Mouse (Mus musculus): Measurements from ENCODE around the gene Mybpc3. TPM values are rescaled to one million over a fixed set of nuclear protein-coding genes. Genes with fewer than 3 reads are reported as not detected.

The Mybpc3 gene
- polyA plus RNA-seq, 1 experiment from 2014 or later: 5.0 TPM

DNA sequence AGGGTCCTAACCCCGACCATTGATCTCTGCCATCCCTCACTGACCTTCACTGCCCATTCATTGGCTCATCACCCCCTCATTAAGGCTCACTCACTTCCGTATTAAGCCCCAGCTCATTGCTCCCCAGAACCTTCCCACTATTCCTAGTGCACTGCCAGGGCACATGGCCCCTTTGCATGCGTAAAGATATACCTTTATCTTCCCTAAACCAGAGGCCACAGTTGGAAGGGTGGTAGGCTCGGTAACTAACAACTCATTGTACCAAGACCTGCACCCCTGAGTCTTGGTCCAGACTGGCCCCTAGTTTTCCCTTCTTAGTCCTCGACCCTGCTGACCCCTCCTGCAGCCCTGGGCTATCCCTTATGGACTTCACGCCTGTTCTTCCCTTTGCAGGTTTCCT is 4.1 kb upstream of the Mybpc3 start:
- no peak overlapping the region for H3K9ac ChIP-seq (ENCODE audit: low read depth, low read length)
- H3K36me3 ChIP-seq (ENCODE audit: control insufficient read depth, insufficient read depth, low read length): no peaks in the 10 kb centered on the region
- ATAC-seq (replicated peaks; ENCODE audit: low FRiP score) (peak; percentile 50), DNase-seq (ENCODE audit: low spot score) (no peak)
- H3K4me3 ChIP-seq (ENCODE audit: low read depth, low read length): no peak overlapping the region
- peaks cover 25% of the 10 kb centered on the region for H3K4me1 ChIP-seq (replicated peaks; ENCODE audit: control insufficient read depth, insufficient read depth, low read length)
- 68% methylated on average over 6 of the region's 6 CpGs for WGBS
- H3K27ac ChIP-seq (ENCODE audit: low read depth, low read length): no peak overlapping the region
- H3K4me2 ChIP-seq: no peak overlapping the region
- H3K9me3 ChIP-seq (ENCODE audit: control insufficient read depth, low read length): no peaks in the 10 kb centered on the region
- H3K27me3 ChIP-seq (replicated peaks; ENCODE audit: control insufficient read depth, insufficient read depth, low read length): no peaks in the 10 kb centered on the region

DNA sequence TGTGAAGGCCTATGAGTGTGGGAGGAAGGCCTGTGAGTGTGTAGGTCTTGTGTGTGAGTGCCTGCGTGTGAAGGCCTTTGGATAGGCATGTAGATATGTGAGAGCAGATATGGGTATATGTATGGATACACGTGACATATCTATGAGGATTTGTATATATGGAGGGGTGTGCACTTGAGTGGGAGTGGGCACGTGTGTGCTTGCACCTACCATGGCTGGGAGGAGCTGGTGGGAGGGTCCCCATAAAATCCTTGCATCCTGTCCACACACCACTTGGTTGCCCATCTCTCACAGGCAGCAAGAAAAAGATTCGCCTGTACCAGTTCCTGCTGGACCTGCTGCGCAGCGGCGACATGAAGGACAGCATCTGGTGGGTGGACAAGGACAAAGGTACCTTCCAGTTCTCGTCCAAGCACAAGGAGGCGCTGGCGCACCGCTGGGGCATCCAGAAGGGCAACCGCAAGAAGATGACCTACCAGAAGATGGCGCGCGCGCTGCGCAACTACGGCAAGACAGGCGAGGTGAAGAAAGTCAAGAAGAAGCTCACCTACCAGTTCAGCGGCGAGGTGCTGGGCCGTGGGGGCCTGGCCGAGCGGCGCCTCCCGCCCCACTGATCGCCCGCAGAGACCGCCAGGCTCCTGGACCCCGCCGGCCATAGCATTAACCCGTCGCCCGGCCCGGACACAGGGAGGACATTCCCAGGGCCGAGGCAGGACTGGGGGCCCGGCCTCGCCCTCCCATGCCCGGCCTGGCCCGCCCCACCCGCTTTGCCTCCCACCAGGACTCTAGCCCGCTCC is 3.0 kb upstream of the Mybpc3 start:
- Histone ChIP-seq H3K27me3 (replicated peaks; ENCODE audit: control insufficient read depth, insufficient read depth, low read length) (no peaks in the 10 kb centered on the region), H3K9me3 (ENCODE audit: control insufficient read depth, low read length) (no peaks in the 10 kb centered on the region)
- peak; percentile 62 for ATAC-seq (replicated peaks; ENCODE audit: low FRiP score)

DNA sequence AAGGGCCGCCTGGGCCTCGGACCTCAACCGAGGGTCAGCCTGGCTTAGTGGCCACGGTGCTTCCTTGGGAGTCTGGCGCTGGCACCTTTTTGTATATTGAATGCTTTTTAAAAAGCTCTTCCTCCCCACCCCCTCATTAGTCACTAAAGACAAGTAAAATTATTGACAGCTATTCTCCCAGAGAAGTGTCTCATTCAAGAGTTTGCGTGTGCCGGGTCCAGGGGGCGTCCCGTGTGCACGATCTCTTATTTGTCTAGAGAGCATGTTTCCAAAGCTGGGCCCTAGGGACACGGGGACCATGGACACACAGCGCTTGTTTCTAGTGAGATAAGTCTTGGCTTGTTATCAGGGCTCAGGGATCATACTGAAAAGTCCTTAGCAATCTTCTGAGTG is 2.4 kb upstream of the Mybpc3 start:
- Histone ChIP-seq H3K27me3 (replicated peaks; ENCODE audit: control insufficient read depth, insufficient read depth, low read length) (no peaks in the 10 kb centered on the region), H3K9ac (ENCODE audit: low read depth, low read length) (peak overlapping the region; percentile 35; the same call in 1 of the 2 replicates), H3K4me2 (peak overlapping the region; percentile 58), H3K4me1 (replicated peaks; ENCODE audit: control insufficient read depth, insufficient read depth, low read length) (peaks cover 25% of the 10 kb centered on the region), H3K9me3 (ENCODE audit: control insufficient read depth, low read length) (no peaks in the 10 kb centered on the region), H3K36me3 (ENCODE audit: control insufficient read depth, insufficient read depth, low read length) (no peaks in the 10 kb centered on the region), H3K4me3 (ENCODE audit: low read depth, low read length) (peak overlapping the region; percentile 34), H3K27ac (ENCODE audit: low read depth, low read length) (no peak overlapping the region)
- DNase-seq (ENCODE audit: low spot score): no peak
- WGBS: 57% methylated on average over 12 of the region's 12 CpGs
- ATAC-seq (replicated peaks; ENCODE audit: low FRiP score): no peak

More for the DNA sequence above, 3.0 kb upstream of the Mybpc3 start:
- Histone ChIP-seq H3K27ac (ENCODE audit: low read depth, low read length) (no peak overlapping the region), H3K36me3 (ENCODE audit: control insufficient read depth, insufficient read depth, low read length) (no peaks in the 10 kb centered on the region), H3K4me3 (ENCODE audit: low read depth, low read length) (peak overlapping the region; percentile 34), H3K4me2 (peak overlapping the region; percentile 58), H3K4me1 (replicated peaks; ENCODE audit: control insufficient read depth, insufficient read depth, low read length) (peaks cover 25% of the 10 kb centered on the region), H3K9ac (ENCODE audit: low read depth, low read length) (peak overlapping the region; percentile 35; the same call in 1 of the 2 replicates)
- WGBS: 42% methylated on average over 39 of the region's 42 CpGs
- peak; percentile 92 for DNase-seq (ENCODE audit: low spot score)

DNA sequence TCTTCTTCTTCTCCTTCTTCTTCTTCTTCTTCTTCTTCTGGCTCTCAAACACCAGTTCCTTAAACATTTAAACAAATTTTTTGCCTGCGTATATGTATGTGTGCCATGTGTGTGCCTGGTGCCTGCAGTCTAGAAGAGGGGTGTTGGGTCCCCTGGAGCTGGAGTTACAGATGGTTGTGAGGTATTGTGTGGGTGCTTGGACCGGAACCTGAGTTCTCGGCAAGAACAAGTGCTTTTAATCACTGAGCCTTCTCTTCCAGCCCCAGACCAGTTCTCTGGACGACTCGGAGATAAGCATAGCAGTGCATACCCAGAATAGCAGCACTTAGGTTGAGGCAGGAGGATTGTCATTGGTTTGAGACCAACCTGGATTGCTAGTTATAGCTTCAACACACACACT is 1.1 kb upstream of the Mybpc3 start:
- ATAC-seq (replicated peaks; ENCODE audit: low FRiP score): no peak
- no peak overlapping the region for H3K4me2 ChIP-seq
- no peak overlapping the region for H3K9ac ChIP-seq (ENCODE audit: low read depth, low read length)
- no peaks in the 10 kb centered on the region for H3K27me3 ChIP-seq (replicated peaks; ENCODE audit: control insufficient read depth, insufficient read depth, low read length)
- WGBS: 81% methylated on average over 5 of the region's 5 CpGs
- no peak overlapping the region for H3K27ac ChIP-seq (ENCODE audit: low read depth, low read length)
- no peaks in the 10 kb centered on the region for H3K9me3 ChIP-seq (ENCODE audit: control insufficient read depth, low read length)
- peaks cover 25% of the 10 kb centered on the region for H3K4me1 ChIP-seq (replicated peaks; ENCODE audit: control insufficient read depth, insufficient read depth, low read length)
- H3K4me3 ChIP-seq (ENCODE audit: low read depth, low read length): no peak overlapping the region
- H3K36me3 ChIP-seq (ENCODE audit: control insufficient read depth, insufficient read depth, low read length): no peaks in the 10 kb centered on the region
- DNase-seq (ENCODE audit: low spot score): no peak

DNA sequence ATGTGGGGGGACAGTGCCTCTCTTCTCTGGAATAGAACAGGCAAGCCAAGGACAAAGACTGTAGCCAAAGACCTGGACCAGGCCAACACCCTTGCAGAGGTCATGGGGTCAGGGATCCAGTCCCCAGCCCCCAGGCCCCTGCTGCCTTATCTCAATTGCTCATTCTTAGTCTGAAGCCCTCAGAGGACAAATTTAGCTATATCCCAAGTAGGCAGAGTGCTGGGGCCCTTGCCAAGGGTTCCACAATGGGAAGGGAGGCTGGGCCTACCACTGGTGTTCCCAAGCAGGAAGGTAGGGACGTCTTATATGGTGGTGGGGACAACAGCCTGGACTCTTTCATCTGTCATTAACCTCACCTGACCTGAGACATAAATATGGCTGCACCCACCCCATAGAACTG is 703 bp downstream of the Mybpc3 start:
- H3K27ac ChIP-seq (ENCODE audit: low read depth, low read length): no peak overlapping the region
- WGBS: 87% methylated on average over 1 of the region's 1 CpGs
- H3K36me3 ChIP-seq (ENCODE audit: control insufficient read depth, insufficient read depth, low read length): no peaks in the 10 kb centered on the region
- no peaks in the 10 kb centered on the region for H3K9me3 ChIP-seq (ENCODE audit: control insufficient read depth, low read length)
- DNase-seq (ENCODE audit: low spot score) (no peak), ATAC-seq (replicated peaks; ENCODE audit: low FRiP score) (no peak)
- H3K4me3 ChIP-seq (ENCODE audit: low read depth, low read length): no peak overlapping the region
- H3K9ac ChIP-seq (ENCODE audit: low read depth, low read length): no peak overlapping the region
- peaks cover 12% of the 10 kb centered on the region for H3K4me1 ChIP-seq (replicated peaks; ENCODE audit: control insufficient read depth, insufficient read depth, low read length)
- no peak overlapping the region for H3K4me2 ChIP-seq
- H3K27me3 ChIP-seq (replicated peaks; ENCODE audit: control insufficient read depth, insufficient read depth, low read length): no peaks in the 10 kb centered on the region

DNA sequence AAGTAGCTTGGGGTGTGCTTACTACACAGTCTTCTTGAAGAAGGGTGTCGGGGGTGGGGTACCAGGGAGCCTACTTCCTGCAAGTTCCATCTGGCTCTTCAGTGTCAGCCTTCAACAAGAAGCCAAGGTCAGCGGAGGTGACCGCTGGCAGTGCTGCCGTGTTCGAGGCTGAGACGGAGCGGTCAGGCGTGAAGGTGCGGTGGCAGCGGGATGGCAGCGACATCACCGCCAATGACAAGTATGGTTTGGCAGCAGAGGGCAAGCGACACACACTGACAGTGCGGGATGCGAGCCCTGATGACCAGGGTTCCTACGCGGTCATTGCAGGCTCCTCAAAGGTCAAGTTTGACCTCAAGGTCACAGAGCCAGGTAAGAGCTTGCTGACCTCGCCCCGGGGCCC is 1.1 kb downstream of the Mybpc3 start:
- no peak for ATAC-seq (replicated peaks; ENCODE audit: low FRiP score)
- Histone ChIP-seq H3K4me1 (replicated peaks; ENCODE audit: control insufficient read depth, insufficient read depth, low read length) (peaks cover 8% of the 10 kb centered on the region), H3K4me2 (no peak overlapping the region), H3K9me3 (ENCODE audit: control insufficient read depth, low read length) (no peaks in the 10 kb centered on the region), H3K27ac (ENCODE audit: low read depth, low read length) (no peak overlapping the region), H3K9ac (ENCODE audit: low read depth, low read length) (no peak overlapping the region), H3K4me3 (ENCODE audit: low read depth, low read length) (no peak overlapping the region), H3K27me3 (replicated peaks; ENCODE audit: control insufficient read depth, insufficient read depth, low read length) (no peaks in the 10 kb centered on the region), H3K36me3 (ENCODE audit: control insufficient read depth, insufficient read depth, low read length) (no peaks in the 10 kb centered on the region)
- 91% methylated on average over 19 of the region's 19 CpGs for WGBS
- DNase-seq (ENCODE audit: low spot score): no peak

DNA sequence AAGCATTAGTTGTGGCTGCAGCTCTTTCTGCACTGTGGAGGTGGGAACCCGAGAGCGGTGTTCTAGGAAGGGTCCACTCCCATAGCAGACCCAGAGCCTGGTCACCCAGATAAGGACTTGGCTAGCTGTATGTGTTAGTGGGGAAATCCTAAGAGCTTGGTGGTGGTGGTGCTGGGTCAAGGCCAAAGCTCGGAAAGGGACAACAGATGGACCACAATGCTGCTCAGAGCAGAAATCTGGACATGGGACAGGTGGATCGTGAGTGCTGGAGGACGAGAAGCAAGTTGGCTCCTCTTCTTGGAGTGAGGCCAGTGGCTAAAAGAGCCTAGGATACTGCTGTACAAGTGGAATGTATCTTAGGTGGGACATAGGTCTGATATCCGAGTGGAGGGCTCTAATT is 1.6 kb downstream of the Mybpc3 start:
- H3K27ac ChIP-seq (ENCODE audit: low read depth, low read length): no peak overlapping the region
- no peaks in the 10 kb centered on the region for H3K27me3 ChIP-seq (replicated peaks; ENCODE audit: control insufficient read depth, insufficient read depth, low read length)
- no peak overlapping the region for H3K9ac ChIP-seq (ENCODE audit: low read depth, low read length)
- no peak overlapping the region for H3K4me2 ChIP-seq
- no peaks in the 10 kb centered on the region for H3K36me3 ChIP-seq (ENCODE audit: control insufficient read depth, insufficient read depth, low read length)
- H3K4me1 ChIP-seq (replicated peaks; ENCODE audit: control insufficient read depth, insufficient read depth, low read length): peaks cover 3% of the 10 kb centered on the region
- WGBS: 82% methylated on average over 6 of the region's 6 CpGs
- ATAC-seq (replicated peaks; ENCODE audit: low FRiP score) (no peak), DNase-seq (ENCODE audit: low spot score) (no peak)
- no peaks in the 10 kb centered on the region for H3K9me3 ChIP-seq (ENCODE audit: control insufficient read depth, low read length)
- H3K4me3 ChIP-seq (ENCODE audit: low read depth, low read length): no peak overlapping the region

DNA sequence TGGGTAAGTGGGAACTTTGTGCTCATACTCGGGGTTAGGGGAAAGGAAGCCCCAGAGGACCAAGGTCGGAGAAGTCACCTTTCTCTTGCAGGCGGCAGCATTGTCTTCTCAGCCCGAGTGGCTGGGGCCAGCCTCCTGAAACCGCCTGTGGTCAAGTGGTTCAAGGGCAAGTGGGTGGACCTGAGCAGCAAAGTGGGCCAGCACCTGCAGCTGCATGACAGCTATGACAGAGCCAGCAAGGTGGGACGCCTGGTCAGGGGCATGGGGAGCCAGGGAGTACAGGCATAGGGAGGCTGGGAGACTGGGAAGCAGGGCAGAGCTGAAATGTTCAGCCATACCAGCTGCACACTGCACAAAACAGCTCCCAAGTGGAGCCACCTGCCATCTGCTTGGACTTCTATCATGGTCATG is 2.3 kb downstream of the Mybpc3 start:
- H3K27me3 ChIP-seq (replicated peaks; ENCODE audit: control insufficient read depth, insufficient read depth, low read length): no peaks in the 10 kb centered on the region
- no peaks in the 10 kb centered on the region for H3K9me3 ChIP-seq (ENCODE audit: control insufficient read depth, low read length)
- ATAC-seq (replicated peaks; ENCODE audit: low FRiP score) (no peak), DNase-seq (ENCODE audit: low spot score) (no peak)
- no peaks in the 10 kb centered on the region for H3K4me1 ChIP-seq (replicated peaks; ENCODE audit: control insufficient read depth, insufficient read depth, low read length)
- no peak overlapping the region for H3K4me3 ChIP-seq (ENCODE audit: low read depth, low read length)
- H3K27ac ChIP-seq (ENCODE audit: low read depth, low read length): no peak overlapping the region
- no peaks in the 10 kb centered on the region for H3K36me3 ChIP-seq (ENCODE audit: control insufficient read depth, insufficient read depth, low read length)
- H3K9ac ChIP-seq (ENCODE audit: low read depth, low read length): no peak overlapping the region
- H3K4me2 ChIP-seq: no peak overlapping the region
- 59% methylated on average over 6 of the region's 6 CpGs for WGBS

DNA sequence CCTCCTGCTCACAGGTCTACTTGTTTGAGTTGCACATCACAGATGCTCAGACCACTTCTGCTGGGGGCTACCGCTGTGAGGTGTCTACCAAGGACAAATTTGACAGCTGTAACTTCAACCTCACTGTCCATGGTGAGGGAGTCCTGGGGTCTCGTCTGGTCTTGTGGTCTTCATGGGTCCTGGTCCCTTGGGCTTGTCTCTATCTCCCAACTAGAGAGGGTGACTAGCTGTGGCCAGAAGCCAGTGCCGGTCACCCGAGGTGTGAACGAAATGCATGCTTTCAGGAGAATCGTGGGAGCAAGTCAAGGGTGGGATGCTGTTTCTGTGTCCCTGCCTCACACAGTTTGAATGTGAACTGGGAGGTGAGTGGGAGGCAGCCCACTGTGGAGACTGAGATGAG is 3.1 kb downstream of the Mybpc3 start:
- DNase-seq (ENCODE audit: low spot score) (no peak), ATAC-seq (replicated peaks; ENCODE audit: low FRiP score) (no peak)
- no peaks in the 10 kb centered on the region for H3K9me3 ChIP-seq (ENCODE audit: control insufficient read depth, low read length)
- WGBS: 67% methylated on average over 6 of the region's 6 CpGs
- no peak overlapping the region for H3K4me2 ChIP-seq
- no peaks in the 10 kb centered on the region for H3K27me3 ChIP-seq (replicated peaks; ENCODE audit: control insufficient read depth, insufficient read depth, low read length)
- H3K36me3 ChIP-seq (ENCODE audit: control insufficient read depth, insufficient read depth, low read length): no peaks in the 10 kb centered on the region
- no peak overlapping the region for H3K9ac ChIP-seq (ENCODE audit: low read depth, low read length)
- no peaks in the 10 kb centered on the region for H3K4me1 ChIP-seq (replicated peaks; ENCODE audit: control insufficient read depth, insufficient read depth, low read length)
- H3K27ac ChIP-seq (ENCODE audit: low read depth, low read length): no peak overlapping the region
- H3K4me3 ChIP-seq (ENCODE audit: low read depth, low read length): no peak overlapping the region

Measured in liver, embryonic 11.5 days (tissue).